Mouse (Mus musculus) lung, postnatal 0 days (tissue): Measurements from ENCODE around the gene Dcaf12.

Experiments
- CTCF ChIP-seq: IDR thresholded peaks from 2 replicates; pipeline ENCODE4 v1.5.1; 2016; ENCODE audit warnings: antibody characterized with exemption, mild to moderate bottlenecking
- EP300 ChIP-seq: IDR thresholded peaks from 2 replicates; pipeline ENCODE4 v1.6.1; 2016; ENCODE audit warnings: antibody characterized with exemption, mild to moderate bottlenecking, control low read depth

DNA sequence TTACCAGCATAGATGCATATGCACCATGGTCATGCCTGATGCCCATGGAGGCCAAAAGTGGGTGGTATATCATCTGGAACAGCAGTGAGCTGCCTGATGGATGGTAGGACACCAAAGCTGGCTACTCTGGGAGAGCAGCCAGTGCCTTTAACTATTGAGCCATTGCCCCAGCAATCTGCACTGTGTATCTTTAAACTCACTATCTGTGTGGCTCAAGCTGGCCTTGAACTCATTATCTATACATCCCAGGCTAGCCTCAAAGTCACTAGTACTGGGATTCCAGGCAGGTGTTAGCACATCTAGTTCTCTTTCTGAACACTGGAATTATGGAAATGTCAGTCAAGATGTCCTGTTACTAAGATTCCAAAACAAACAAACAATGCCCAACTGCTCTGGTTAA lies 21.9 kb upstream of the Dcaf12 start:
- TF ChIP-seq CTCF (no peak), EP300 (no peak)
